Comparison of ENCODE assay signal across 9 mouse cellular contexts in genomic region chr2:107289990-107290696, GRCm38 (mm10). TPM values are rescaled to one million over a fixed set of nuclear protein-coding genes. Genes with fewer than 3 reads are reported as not detected.
DNase-seq lines count a peak whose midpoint lies in the region; ATAC-seq lines count a peak whose summit lies in the region.
"Had no signal": no experiment of that assay in that cellular context is flagged by ENCODE, and none has a peak within 500 bp of the region (broad histone marks: within the 10 kb centered on the region; RNA-seq: fewer than 3 reads in every experiment).

Gene Kcna4 (plus strand): TSS chr2:107290639.

- peak; percentile 97 for ATAC-seq in hindbrain, embryonic 16.5 days

- H3K27me3 ChIP-seq in hindbrain, embryonic 16.5 days (replicated peaks; ENCODE audit: control insufficient read depth, insufficient read depth, low read length): no peaks in the 10 kb centered on the region

- no peaks in the 10 kb centered on the region for H3K9me3 ChIP-seq in hindbrain, embryonic 16.5 days (ENCODE audit: control insufficient read depth, low read length)

- H3K4me2 ChIP-seq in hindbrain, embryonic 16.5 days (ENCODE audit: low read length): peak within 1 kb of the TSS; percentile 71

- peak within 1 kb of the TSS; percentile 58 for H3K4me3 ChIP-seq in hindbrain, embryonic 16.5 days (ENCODE audit: low read length)

- peak; percentile 2 for DNase-seq in kidney, adult 9 months
- DNase-seq in kidney, adult 8-10 months: no peak
- DNase-seq in cerebellum, postnatal 10 days: peak; percentile 69 to 79
- DNase-seq in frontal cortex, postnatal 14 days (ENCODE audit: low spot score in 2 of 2): peak; percentile 61 to 64
- DNase-seq in left cerebral cortex, postnatal 4 days: peak; percentile 65
- peak; percentile 66 for DNase-seq in neural tube, embryonic 10.5 days (ENCODE audit: extremely low spot score, low spot score)
- no peak for DNase-seq in spleen, postnatal 10 days (ENCODE audit: low spot score in 2 of 2)

- H3K9ac ChIP-seq in hindbrain, embryonic 16.5 days (ENCODE audit: low read depth, low read length): peak within 1 kb of the TSS; percentile 79

- H3K27ac ChIP-seq in hindbrain, embryonic 16.5 days (ENCODE audit: low read depth, low read length): peak within 1 kb of the TSS; percentile 72

- no peaks in the 10 kb centered on the region for H3K4me1 ChIP-seq in hindbrain, embryonic 16.5 days (ENCODE audit: control insufficient read depth, insufficient read depth, low read depth, low read length)

- intact Hi-C loops in left cerebral cortex, postnatal 4 days (cut with DNase I): no loop called here

- H3K36me3 ChIP-seq in hindbrain, embryonic 16.5 days (ENCODE audit: control insufficient read depth, insufficient read depth, low read length): peaks cover 8% of the 10 kb centered on the region; the same call in 1 of the 2 replicates
- H3K36me3 ChIP-seq: G1E had no signal

- 5% methylated on average over 24 of the region's 24 CpGs for WGBS in hindbrain, embryonic 16.5 days

RNA-seq across cellular contexts. Expression of gene Kcna4, which starts in this region (rescaled TPM):
- polyA plus RNA-seq in hindbrain, embryonic 16.5 days (2015; fragmentation: Nextera tagmentation; extraction: Ambion mirVana): 10.1 and 10.5 TPM in 2 replicates
- total RNA-seq in left cerebral cortex, postnatal 4 days (2021): 10 to 100 TPM; 20.8 to 27.1 TPM
- polyA plus RNA-seq: G1E had no signal

Comparison
In these comparisons a context has a peak if more than half of its experiments do, and no peak if none do; other contexts are left out.
1. DNase-seq: peak in kidney, adult 9 months (single experiment), cerebellum, postnatal 10 days (2 of 2), frontal cortex, postnatal 14 days (2 of 2), left cerebral cortex, postnatal 4 days (single experiment) and neural tube, embryonic 10.5 days (single experiment); none in kidney, adult 8-10 months (0 of 2) and spleen, postnatal 10 days (0 of 2).